Mouse (Mus musculus) liver, embryonic 14.5 days (tissue): ENCODE measurements around the gene Abraxas2. TPM values are rescaled to one million over a fixed set of nuclear protein-coding genes. Genes with fewer than 3 reads are reported as not detected.

Experiments
- ATAC-seq: fragments of 200-750 bp; cut with Nextera tagmentation; 2 replicates; pipeline ENCODE4 v1.8.0; 2017; ENCODE audit warnings: moderate number of reproducible peaks, mild to moderate bottlenecking, moderate library complexity; ENCODE audit not compliant: insufficient read depth
- DNase-seq, 3 experiments: peaks; one replicate each; pipeline ENCODE4 v3.0.0-alpha.2; 2012 to 2013; ENCODE audit warnings: low read depth in 3 of 3, low spot score in 3 of 3
- H3K27ac ChIP-seq: fragments of 300-500 bp; sonication (generic); 2 replicates; pipeline ENCODE4 v1.5.1; 2014; ENCODE audit warnings: moderate library complexity, mild to moderate bottlenecking, control low read depth, inconsistent platforms
- H3K27me3 ChIP-seq: fragments of 300-500 bp; sonication (generic); 2 replicates; pipeline ENCODE4 v1.6.1; 2014; ENCODE audit warnings: mild to moderate bottlenecking, low read length, moderate library complexity; ENCODE audit not compliant: control insufficient read depth, insufficient read depth
- H3K36me3 ChIP-seq: fragments of 300-500 bp; sonication (generic); replicated peaks from 2 replicates; pipeline ENCODE4 v1.6.1; 2014; ENCODE audit warnings: low read depth; ENCODE audit not compliant: control insufficient read depth, insufficient read depth
- H3K4me1 ChIP-seq, 2 experiments: fragments of 200-500 bp in 1 of 2; fragments of 300-500 bp in 1 of 2; sonication (generic) in 1 of 2; replicated peaks; 2 replicates each; pipeline ENCODE4 v1.6.1; 2012 to 2014; ENCODE audit warnings: antibody characterized with exemption in 1 of 2, inconsistent platforms in 1 of 2, low read length in 1 of 2; ENCODE audit not compliant: control insufficient read depth in 2 of 2, insufficient read depth in 2 of 2
- H3K4me2 ChIP-seq: fragments of 300-500 bp; sonication (generic); 2 replicates; pipeline ENCODE4 v1.6.1; 2014; ENCODE audit warnings: low read depth, mild to moderate bottlenecking, control low read depth, moderate library complexity
- H3K4me3 ChIP-seq, 2 experiments: fragments of 200-500 bp in 1 of 2; fragments of 300-500 bp in 1 of 2; sonication (generic) in 1 of 2; 2 replicates each; pipeline ENCODE4 v1.5.1; 2012 to 2014; ENCODE audit warnings: low read depth in 2 of 2, low read length in 2 of 2, mild to moderate bottlenecking in 2 of 2, control low read depth in 1 of 2, inconsistent platforms in 1 of 2, moderate library complexity in 1 of 2; ENCODE audit not compliant: insufficient read depth in 1 of 2
- H3K9ac ChIP-seq: fragments of 300-500 bp; sonication (generic); replicated peaks from 2 replicates; pipeline ENCODE4 v1.6.1; 2014; ENCODE audit warnings: mild to moderate bottlenecking, control low read depth, moderate library complexity
- H3K9me3 ChIP-seq: fragments of 300-500 bp; sonication (generic); 2 replicates; pipeline ENCODE4 v1.6.1; 2016; ENCODE audit warnings: low read length, mixed read lengths; ENCODE audit not compliant: control insufficient read depth
- CTCF ChIP-seq: IDR thresholded peaks from 2 replicates; pipeline ENCODE4 v1.5.1; 2016; ENCODE audit warnings: antibody characterized with exemption, low read depth, control low read depth
- EP300 ChIP-seq: IDR thresholded peaks from 2 replicates; pipeline ENCODE4 v1.6.1; 2016; ENCODE audit warnings: antibody characterized with exemption, low read depth
- WGBS: fragments of 180-500 bp; shearing (Covaris S2); extraction: QIAGEN DNeasy Blood & Tissue Kit; methylation state at CpG from one replicate; pipeline ENCODE4 v1.1.7; 2014; ENCODE audit not compliant: insufficient replicate concordance; 5-methylcytosine and 5-hydroxymethylcytosine counted together
- polyA plus RNA-seq, 2 experiments: library from polyadenylated mRNA; depleted of rRNA in 1 of 2; stranded (reverse) in 1 of 2; unstranded in 1 of 2; fragments of >200 nt; fragmentation: Nextera tagmentation in 1 of 2; extraction: Ambion mirVana in 1 of 2; gene quantifications; 2 replicates each; pipeline versions ENCODE4 v1.2.1 to v1.2.3; 2012 to 2014

Abraxas2 gene
- polyA plus RNA-seq, 2 experiments = 7.4 to 10.7 TPM

- WGBS = 75% methylated on average over 5 of the region's 5 CpGs
- DNase-seq = no peak
- Histone ChIP-seq H3K4me2 (no peak overlapping the region), H3K36me3 (no peaks in the 10 kb centered on the region), H3K4me1 (no peaks in the 10 kb centered on the region; a peak in 2 of 4 replicates), H3K9me3 (no peaks in the 10 kb centered on the region), H3K27me3 (no peaks in the 10 kb centered on the region), H3K4me3 (no peak overlapping the region), H3K27ac (no peak overlapping the region), H3K9ac (no peak overlapping the region)
- TF ChIP-seq EP300 (no peak), CTCF (no peak)
- no peak for ATAC-seq
Measured at GRCm38 (mm10) chr7:132890201-132890600, 31.2 kb downstream of the Abraxas2 start.

GRCm38 (mm10) chr7:132891561-132892310 is 32.7 kb downstream of the Abraxas2 start:
- H3K36me3 ChIP-seq = no peaks in the 10 kb centered on the region
- no peak overlapping the region for H3K4me3 ChIP-seq
- no peaks in the 10 kb centered on the region for H3K27me3 ChIP-seq
- 69% methylated on average over 5 of the region's 5 CpGs for WGBS
- H3K9me3 ChIP-seq = no peaks in the 10 kb centered on the region
- no peak overlapping the region for H3K9ac ChIP-seq
- H3K4me2 ChIP-seq = no peak overlapping the region
- H3K4me1 ChIP-seq = no peaks in the 10 kb centered on the region; a peak in 2 of 4 replicates
- DNase-seq (no peak), ATAC-seq (no peak)
- no peak overlapping the region for H3K27ac ChIP-seq
- TF ChIP-seq EP300 (no peak), CTCF (no peak)

- Histone ChIP-seq H3K4me2 (no peak overlapping the region), H3K27ac (no peak overlapping the region), H3K9me3 (no peaks in the 10 kb centered on the region), H3K9ac (no peak overlapping the region), H3K27me3 (no peaks in the 10 kb centered on the region), H3K36me3 (no peaks in the 10 kb centered on the region), H3K4me3 (no peak overlapping the region), H3K4me1 (no peaks in the 10 kb centered on the region; a peak in 1 of 4 replicates)
- DNase-seq = no peak
- no peak for TF ChIP-seq EP300
- TF ChIP-seq CTCF = no peak
- no peak for ATAC-seq
- 39% methylated on average over 4 of the region's 4 CpGs for WGBS
Measured at GRCm38 (mm10) chr7:132892311-132892661, 33.3 kb downstream of the Abraxas2 start.

GRCm38 (mm10) chr7:132892806-132893205 is 33.8 kb downstream of the Abraxas2 start:
- H3K36me3 ChIP-seq = no peaks in the 10 kb centered on the region
- H3K27ac ChIP-seq = no peak overlapping the region
- no peak overlapping the region for H3K4me2 ChIP-seq
- no peaks in the 10 kb centered on the region; a peak in 1 of 4 replicates for H3K4me1 ChIP-seq
- no peak overlapping the region for H3K4me3 ChIP-seq
- H3K27me3 ChIP-seq = no peaks in the 10 kb centered on the region
- H3K9ac ChIP-seq = no peak overlapping the region
- DNase-seq (no peak), ATAC-seq (no peak)
- H3K9me3 ChIP-seq = no peaks in the 10 kb centered on the region
- no peak for TF ChIP-seq CTCF
- TF ChIP-seq EP300 = no peak
- 57% methylated on average over 7 of the region's 7 CpGs for WGBS

- DNase-seq (no peak), ATAC-seq (no peak)
- no peaks in the 10 kb centered on the region for H3K36me3 ChIP-seq
- no peak for TF ChIP-seq CTCF
- no peak for TF ChIP-seq EP300
- H3K9me3 ChIP-seq = no peaks in the 10 kb centered on the region
- WGBS = 63% methylated on average over 1 of the region's 1 CpGs
- no peak overlapping the region for H3K9ac ChIP-seq
- no peaks in the 10 kb centered on the region; a peak in 1 of 4 replicates for H3K4me1 ChIP-seq
- no peak overlapping the region for H3K4me3 ChIP-seq
- no peaks in the 10 kb centered on the region for H3K27me3 ChIP-seq
- no peak overlapping the region for H3K4me2 ChIP-seq
- H3K27ac ChIP-seq = no peak overlapping the region
Measured at GRCm38 (mm10) chr7:132893336-132893735, 34.3 kb downstream of the Abraxas2 start.
